Mouse (Mus musculus): ENCODE results near the gene Hoxa4.
A peak's percentile ranks its signal among the peaks of the same experiment; 100 is the strongest.

The Hoxa4 gene

GRCm38 (mm10) chr6:52190906-52191810, at the start of gene Hoxa4:
Gene Hoxa4 (minus strand): TSS chr6:52191753.
- DNase-seq, result no peak

GRCm38 (mm10) chr6:52241001-52241621, 49.6 kb upstream of the Hoxa4 start:
- DNase-seq, result no peak

GRCm38 (mm10) chr6:52240389-52241000, 48.9 kb upstream of the Hoxa4 start, which contains the start of gene Hoxa10:
Gene Hoxa10 (minus strand): TSS chr6:52240854.
- DNase-seq, result peak; percentile 58

- no peak for DNase-seq
These were observed 48.3 kb upstream of the Hoxa4 start for GRCm38 (mm10) chr6:52239625-52240388.

- no peak for DNase-seq
These were observed 47.4 kb upstream of the Hoxa4 start for GRCm38 (mm10) chr6:52238976-52239375.

GRCm38 (mm10) chr6:52238155-52238545, 46.6 kb upstream of the Hoxa4 start:
- no peak for DNase-seq

GRCm38 (mm10) chr6:52237346-52238154, 46.0 kb upstream of the Hoxa4 start:
- DNase-seq, result no peak

GRCm38 (mm10) chr6:52236806-52237205, 45.3 kb upstream of the Hoxa4 start:
- DNase-seq, result no peak

GRCm38 (mm10) chr6:52235866-52236265, 44.3 kb upstream of the Hoxa4 start:
- DNase-seq, result no peak

GRCm38 (mm10) chr6:52235267-52235666, 43.7 kb upstream of the Hoxa4 start:
- DNase-seq, result no peak

- DNase-seq, result no peak
These were observed 43.0 kb upstream of the Hoxa4 start for GRCm38 (mm10) chr6:52234428-52235140.

- no peak for DNase-seq
These were observed 42.2 kb upstream of the Hoxa4 start for GRCm38 (mm10) chr6:52233546-52234427.

- DNase-seq, result no peak
These were observed 41.5 kb upstream of the Hoxa4 start for GRCm38 (mm10) chr6:52232984-52233545.

GRCm38 (mm10) chr6:52232568-52232965, 41.0 kb upstream of the Hoxa4 start:
- DNase-seq, result no peak

GRCm38 (mm10) chr6:52231885-52232567, 40.5 kb upstream of the Hoxa4 start:
- DNase-seq, result no peak

- no peak for DNase-seq
These were observed 39.1 kb upstream of the Hoxa4 start, which contains the start of gene Hoxa9 for GRCm38 (mm10) chr6:52230516-52231165. Gene Hoxa9 (minus strand): TSS chr6:52231089.

GRCm38 (mm10) chr6:52229558-52230416, 38.2 kb upstream of the Hoxa4 start:
- DNase-seq, result no peak

Measured in right cerebral cortex, postnatal 14 days (tissue).